Mouse (Mus musculus): Measurements from ENCODE around the gene Fbxo36.

DNA sequence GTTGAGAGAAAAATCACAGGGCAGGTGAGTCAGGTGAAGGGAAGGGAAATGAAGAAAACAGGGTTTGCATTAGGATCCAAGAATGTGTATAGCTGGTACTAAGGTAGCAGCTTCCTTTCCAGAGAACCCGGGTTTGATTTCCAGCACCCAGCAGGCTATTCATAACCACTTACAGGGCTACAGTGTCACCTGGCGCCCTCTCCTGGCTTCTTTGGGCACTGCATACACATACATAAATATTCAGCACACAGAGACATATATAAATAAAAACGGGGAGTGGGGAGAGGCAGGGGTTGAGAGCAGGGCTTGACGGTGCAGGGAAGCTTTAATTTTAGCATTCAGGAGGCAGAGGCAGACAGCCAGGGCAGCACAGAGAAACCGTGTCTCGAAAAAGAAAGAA lies 46.3 kb downstream of the Fbxo36 start:
- TF ChIP-seq CTCF (IDR thresholded peaks at IDR 0.05; ENCODE audit: insufficient read depth, low read depth, low read length) (no peak), POLR2A (IDR thresholded peaks at IDR 0.05; ENCODE audit: insufficient read depth, low read depth, low read length) (no peak)

Measured in olfactory bulb, adult 2 months (tissue).